Comparison of ENCODE assay signal across 8 mouse cellular contexts in the genomic region with DNA sequence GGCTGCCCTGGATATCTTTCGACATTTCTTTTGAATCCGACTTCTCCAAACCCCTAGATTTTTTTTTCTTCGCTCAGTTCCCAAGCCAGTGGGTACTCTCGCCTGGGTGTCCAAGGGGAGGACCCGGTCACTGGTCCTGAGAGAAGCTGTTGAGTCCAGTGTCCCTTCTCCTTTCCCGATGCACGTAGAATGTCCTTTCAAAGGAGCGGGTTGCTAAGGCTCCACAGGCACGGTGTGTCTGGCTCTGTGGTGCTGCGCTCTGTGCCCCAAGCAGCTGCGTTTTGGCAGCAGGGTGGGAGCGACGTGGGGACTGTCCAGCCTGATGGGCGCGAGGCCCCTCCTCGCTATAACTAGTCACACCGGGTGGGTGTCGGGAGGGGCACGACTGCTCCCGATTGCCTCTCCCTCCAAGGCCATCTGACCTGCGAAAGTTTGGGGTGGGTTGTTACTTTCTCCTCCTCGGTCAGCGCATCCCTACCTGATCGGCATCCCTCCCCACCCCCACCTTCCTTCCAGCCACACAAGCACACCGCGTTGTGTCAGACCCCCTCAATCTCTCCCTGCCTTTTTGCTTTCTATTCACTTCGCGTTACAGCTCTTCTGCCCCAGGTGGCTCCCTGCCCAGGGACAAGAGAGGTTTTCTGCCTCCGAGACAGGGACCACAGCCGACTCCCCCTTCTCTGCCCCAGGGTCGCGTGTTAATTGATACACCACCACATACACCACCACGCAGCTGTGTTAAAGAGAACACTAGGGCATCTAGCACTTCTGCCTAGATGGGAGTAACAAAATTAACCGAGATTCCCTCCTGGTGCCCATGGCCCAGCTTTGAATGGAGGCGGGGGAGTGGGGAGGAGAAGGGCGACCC. TPM values are rescaled to one million over a fixed set of nuclear protein-coding genes. Genes with fewer than 3 reads are reported as not detected.
DNase-seq lines count a peak whose midpoint lies in the region; ATAC-seq lines count a peak whose summit lies in the region.

No protein-coding gene starts in this region.

- H3K9me3 ChIP-seq in heart, embryonic 12.5 days (replicated peaks), result no peaks in the 10 kb centered on the region
- H3K9me3 ChIP-seq in limb, embryonic 12.5 days, result no peaks in the 10 kb centered on the region
- no peaks in the 10 kb centered on the region for H3K9me3 ChIP-seq in neural tube, embryonic 11.5 days (ENCODE audit: control insufficient read depth, low read length)

- peak overlapping the region; percentile 74 for H3K4me3 ChIP-seq in heart, embryonic 12.5 days
- H3K4me3 ChIP-seq in limb, embryonic 12.5 days (replicated peaks), result peak overlapping the region; percentile 69
- H3K4me3 ChIP-seq in neural tube, embryonic 11.5 days (ENCODE audit: low read depth, low read length), result peak overlapping the region; percentile 61

- WGBS in heart, embryonic 12.5 days, result 3% methylated on average over 36 of the region's 36 CpGs
- WGBS in limb, embryonic 12.5 days, result 2% methylated on average over 36 of the region's 36 CpGs
- 1% methylated on average over 36 of the region's 36 CpGs for WGBS in neural tube, embryonic 11.5 days

- ATAC-seq in heart, embryonic 12.5 days (ENCODE audit: insufficient number of reproducible peaks, low FRiP score), result 0 out of 2 replicates have a peak, but pooled peaks have one; percentile 18
- peak; percentile 49 for ATAC-seq in limb, embryonic 12.5 days (ENCODE audit: insufficient number of reproducible peaks, insufficient read depth, low FRiP score, low TSS enrichment, low read depth)
- peak; percentile 29 for ATAC-seq in neural tube, embryonic 11.5 days (ENCODE audit: insufficient read depth, low FRiP score, low TSS enrichment)
- ATAC-seq in megakaryocyte-erythroid progenitor cell, adult 5-6 weeks (replicated peaks; ENCODE audit: low FRiP score, low TSS enrichment, poor library complexity, severe bottlenecking), result no peak

- 0 out of 2 replicates have a peak, but pooled peaks cover 3% of the 10 kb centered on the region for H3K27me3 ChIP-seq in heart, embryonic 12.5 days (replicated peaks)
- H3K27me3 ChIP-seq in limb, embryonic 12.5 days, result peaks cover 49% of the 10 kb centered on the region
- no peaks in the 10 kb centered on the region for H3K27me3 ChIP-seq in neural tube, embryonic 11.5 days (ENCODE audit: control insufficient read depth, insufficient read depth, low read length)

- no peak overlapping the region for H3K27ac ChIP-seq in heart, embryonic 12.5 days (ENCODE audit: poor library complexity, severe bottlenecking)
- H3K27ac ChIP-seq in limb, embryonic 12.5 days, result no peak overlapping the region
- no peak overlapping the region for H3K27ac ChIP-seq in neural tube, embryonic 11.5 days (ENCODE audit: low read depth, low read length)

- peak; percentile 6 to 20 for DNase-seq in left cerebral cortex, adult 18-20 months (ENCODE audit: low spot score in 2 of 2)
- no peak for DNase-seq in left cerebral cortex, adult 8-10 months (ENCODE audit: low spot score in 2 of 2)
- DNase-seq in embryo, embryonic 10.5 days (ENCODE audit: low spot score), result peak; percentile 54
- peak; percentile 47 for DNase-seq in neural tube, embryonic 11.5 days (ENCODE audit: low spot score)
- DNase-seq in thymus, postnatal 25 days, result no peak

- H3K4me1 ChIP-seq in heart, embryonic 12.5 days (replicated peaks), result peaks cover 8% of the 10 kb centered on the region; the same call in 1 of the 2 replicates
- peaks cover 23% of the 10 kb centered on the region for H3K4me1 ChIP-seq in limb, embryonic 12.5 days (replicated peaks)
- peaks cover 7% of the 10 kb centered on the region for H3K4me1 ChIP-seq in neural tube, embryonic 11.5 days (ENCODE audit: control insufficient read depth, insufficient read depth, low read length)

- peak overlapping the region; percentile 78 for H3K9ac ChIP-seq in heart, embryonic 12.5 days
- H3K9ac ChIP-seq in limb, embryonic 12.5 days (replicated peaks), result peak overlapping the region; percentile 60
- H3K9ac ChIP-seq in neural tube, embryonic 11.5 days (ENCODE audit: low read length), result peak overlapping the region; percentile 51

- H3K4me2 ChIP-seq in heart, embryonic 12.5 days, result peak overlapping the region; percentile 97
- peak overlapping the region; percentile 96 for H3K4me2 ChIP-seq in limb, embryonic 12.5 days
- peak overlapping the region; percentile 71 for H3K4me2 ChIP-seq in neural tube, embryonic 11.5 days (ENCODE audit: low read depth)

- no peaks in the 10 kb centered on the region for H3K36me3 ChIP-seq in heart, embryonic 12.5 days
- H3K36me3 ChIP-seq in limb, embryonic 12.5 days, result no peaks in the 10 kb centered on the region
- H3K36me3 ChIP-seq in neural tube, embryonic 11.5 days (ENCODE audit: control insufficient read depth, insufficient read depth, low read length), result no peaks in the 10 kb centered on the region

RNA-seq across cellular contexts. Expression of a gene that starts 0.8 kb away (rescaled TPM):
- total RNA-seq in left cerebral cortex, adult 18-20 months (2021), result 1 to 10 TPM; 9.7 to 9.9 TPM
- total RNA-seq in left cerebral cortex, adult 8-10 months (2022), result 10 to 100 TPM; 11.7 to 21.6 (median 13.9) TPM
- polyA plus RNA-seq in heart, embryonic 12.5 days (2016; fragmentation: Nextera tagmentation; extraction: Ambion mirVana), result 2.4 and 2.8 TPM in 2 replicates
- polyA plus RNA-seq in limb, embryonic 12.5 days (2016; fragmentation: Nextera tagmentation; extraction: Ambion mirVana), result 2.9 and 4.7 TPM in 2 replicates
- 4.6 and 4.7 TPM in 2 replicates for polyA plus RNA-seq in neural tube, embryonic 11.5 days (2014; fragmentation: Nextera tagmentation; extraction: Ambion mirVana)
- not detected in 2 replicates for total RNA-seq in megakaryocyte-erythroid progenitor cell, adult 5-6 weeks (2014; fragmentation: Nextera tagmentation)
- total RNA-seq in megakaryocyte-erythroid progenitor cell, adult 5-6 weeks (2017), result not detected in 2 replicates

Comparison
In these comparisons a context has a peak if more than half of its experiments do, and no peak if none do; other contexts are left out.
1. DNase-seq: peak in left cerebral cortex, adult 18-20 months (2 of 2), embryo, embryonic 10.5 days (single experiment) and neural tube, embryonic 11.5 days (single experiment); none in left cerebral cortex, adult 8-10 months (0 of 2) and thymus, postnatal 25 days (single experiment).
2. RNA of a gene that starts 0.8 kb away (total RNA-seq): 11.7 to 21.6 TPM in left cerebral cortex, adult 8-10 months and 9.7 to 9.9 TPM in left cerebral cortex, adult 18-20 months; not detected in megakaryocyte-erythroid progenitor cell, adult 5-6 weeks; every median in the first group is over 10 times any median in the second.
3. Peak in every context shown above with its lines, with median percentiles within 50 percentile points of each other: H3K4me2 ChIP-seq, H3K4me3 ChIP-seq and H3K9ac ChIP-seq.